Mouse (Mus musculus) midbrain, embryonic 16.5 days (tissue): Measurements from ENCODE around the gene Rnaseh1. TPM values are rescaled to one million over a fixed set of nuclear protein-coding genes. Genes with fewer than 3 reads are reported as not detected.
A peak's percentile ranks its signal among the peaks of the same experiment; 100 is the strongest.

Source experiments
- ATAC-seq: fragments of 200-750 bp; cut with Nextera tagmentation; 2 replicates; pipeline ENCODE4 v1.8.0; 2017; ENCODE audit warnings: moderate TSS enrichment
- H3K27ac ChIP-seq: fragments of 300-500 bp; sonication (generic); 2 replicates; pipeline ENCODE4 v1.5.1; 2014; ENCODE audit warnings: mild to moderate bottlenecking, low read length, mixed read lengths
- H3K27me3 ChIP-seq: fragments of 300-500 bp; sonication (generic); 2 replicates; pipeline ENCODE4 v1.6.1; 2014; ENCODE audit warnings: low read depth, low read length, mixed read lengths; ENCODE audit not compliant: control insufficient read depth, insufficient read depth
- H3K36me3 ChIP-seq: fragments of 300-500 bp; sonication (generic); 2 replicates; pipeline ENCODE4 v1.6.1; 2014; ENCODE audit warnings: mild to moderate bottlenecking, low read length, moderate library complexity, mixed read lengths; ENCODE audit not compliant: control insufficient read depth, insufficient read depth
- H3K4me1 ChIP-seq: fragments of 300-500 bp; sonication (generic); 2 replicates; pipeline ENCODE4 v1.6.1; 2014; ENCODE audit warnings: mild to moderate bottlenecking, low read length, mixed read lengths; ENCODE audit not compliant: control insufficient read depth, insufficient read depth
- H3K4me2 ChIP-seq: fragments of 300-500 bp; sonication (generic); 2 replicates; pipeline ENCODE4 v1.6.1; 2014; ENCODE audit warnings: mild to moderate bottlenecking, low read length, mixed read lengths
- H3K4me3 ChIP-seq: fragments of 300-500 bp; sonication (generic); 2 replicates; pipeline ENCODE4 v1.5.1; 2014; ENCODE audit warnings: low read depth, mild to moderate bottlenecking, low read length, moderate library complexity, mixed read lengths
- H3K9ac ChIP-seq: fragments of 300-500 bp; sonication (generic); 2 replicates; pipeline ENCODE4 v1.6.1; 2014; ENCODE audit warnings: low read depth, low read length, mixed read lengths
- H3K9me3 ChIP-seq: fragments of 300-500 bp; sonication (generic); replicated peaks from 2 replicates; pipeline ENCODE4 v1.6.1; 2014; ENCODE audit warnings: mild to moderate bottlenecking, low read length, mixed read lengths; ENCODE audit not compliant: control insufficient read depth, poor library complexity, severe bottlenecking
- WGBS: fragments of 180-500 bp; shearing (Covaris S2); extraction: QIAGEN DNeasy Blood & Tissue Kit; methylation state at CpG from one replicate; pipeline ENCODE4 v1.1.7; 2014; 5-methylcytosine and 5-hydroxymethylcytosine counted together
- microRNA-seq: library from miRNA; unstranded; fragments of <30 nt; microRNA quantifications from one replicate; pipeline ENCODE4, GENCODE M21; 2017
- polyA plus RNA-seq: library from polyadenylated mRNA; unstranded; fragments of >200 nt; fragmentation: Nextera tagmentation; extraction: Ambion mirVana; gene quantifications from 2 replicates; pipeline ENCODE4 v1.2.1, GENCODE M21; 2015

Gene Rnaseh1
- polyA plus RNA-seq, 1 experiment from 2014 or later = 22.4 TPM

DNA sequence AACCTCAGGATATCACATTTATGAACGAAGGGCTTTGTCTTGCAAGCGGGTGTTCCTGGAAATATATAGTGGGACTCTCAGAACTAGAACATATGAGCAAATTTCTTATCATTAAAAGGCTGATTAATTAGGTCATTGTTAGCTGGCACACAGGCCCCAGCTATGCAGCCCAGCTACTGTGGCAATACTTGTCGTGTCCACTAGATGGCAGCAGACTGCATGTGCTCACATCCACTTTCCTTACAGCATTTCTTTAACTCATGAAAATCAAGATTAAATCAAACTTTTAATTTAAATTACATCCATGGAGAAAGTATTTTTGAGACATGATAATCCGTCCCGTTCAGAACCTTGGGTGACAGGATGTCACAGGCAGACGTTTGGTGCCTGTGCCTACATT is 50.3 kb downstream of the Rnaseh1 start:
- H3K9ac ChIP-seq = peak overlapping the region; percentile 54; the same call in 1 of the 2 replicates
- H3K27ac ChIP-seq = peak overlapping the region; percentile 92
- WGBS = 5% methylated on average over 6 of the region's 6 CpGs
- H3K27me3 ChIP-seq = no peaks in the 10 kb centered on the region
- H3K4me1 ChIP-seq = peaks cover 21% of the 10 kb centered on the region
- H3K36me3 ChIP-seq = no peaks in the 10 kb centered on the region
- peak; percentile 46 for ATAC-seq
- H3K4me3 ChIP-seq = no peak overlapping the region
- H3K4me2 ChIP-seq = no peak overlapping the region
- H3K9me3 ChIP-seq = no peaks in the 10 kb centered on the region

DNA sequence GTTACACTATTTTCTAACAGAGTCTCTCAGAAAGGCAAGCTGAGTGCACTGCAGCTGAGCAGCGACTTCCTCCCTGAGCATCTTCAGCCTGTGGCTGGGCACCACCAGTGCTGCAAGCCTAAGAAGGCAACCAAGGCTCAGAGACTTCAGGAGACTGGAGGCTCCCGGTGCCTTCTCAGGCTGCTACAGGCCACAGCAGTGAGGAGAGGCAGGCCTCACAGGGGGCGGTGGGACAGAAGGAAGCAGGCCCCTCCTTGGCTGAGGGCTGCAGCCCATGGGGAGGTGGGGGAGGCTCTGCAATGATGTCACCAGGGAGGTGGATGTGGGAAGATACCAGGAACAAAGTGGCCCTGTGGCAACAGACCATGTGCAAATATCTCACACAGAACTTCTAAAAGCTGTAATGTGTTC is 50.7 kb downstream of the Rnaseh1 start:
- peak overlapping the region; percentile 54; the same call in 1 of the 2 replicates for H3K9ac ChIP-seq
- peak; percentile 59 for ATAC-seq
- H3K36me3 ChIP-seq = no peaks in the 10 kb centered on the region
- 31% methylated on average over 3 of the region's 3 CpGs for WGBS
- H3K4me2 ChIP-seq = no peak overlapping the region
- H3K4me3 ChIP-seq = no peak overlapping the region
- peak overlapping the region; percentile 92 for H3K27ac ChIP-seq
- H3K27me3 ChIP-seq = no peaks in the 10 kb centered on the region
- H3K4me1 ChIP-seq = peaks cover 25% of the 10 kb centered on the region
- no peaks in the 10 kb centered on the region for H3K9me3 ChIP-seq

DNA sequence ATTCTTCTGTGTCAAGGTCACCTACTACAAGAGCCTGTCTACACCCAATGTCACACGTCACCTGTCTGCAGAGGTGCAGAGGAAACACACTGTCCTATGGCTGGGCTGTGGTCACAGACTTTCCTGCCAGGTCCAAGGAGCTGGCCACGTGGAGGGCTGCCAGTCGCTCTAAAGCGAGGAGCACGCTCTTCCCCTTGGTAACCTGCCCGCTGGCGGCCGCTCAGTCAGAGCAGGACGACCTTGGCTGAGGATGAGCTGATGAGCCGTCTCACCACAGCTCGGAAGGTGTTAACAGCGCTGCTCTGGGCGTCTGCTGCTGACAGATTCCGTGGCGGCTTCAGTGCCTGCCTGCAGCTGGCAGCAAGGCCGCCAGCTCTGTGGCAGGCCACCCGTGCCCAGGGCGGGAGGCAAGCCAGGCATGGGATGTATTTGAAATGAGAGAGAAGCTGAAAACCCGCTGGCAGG is 51.2 kb downstream of the Rnaseh1 start:
- ATAC-seq = peak; percentile 61
- peak overlapping the region; percentile 54 for H3K9ac ChIP-seq
- no peaks in the 10 kb centered on the region for H3K36me3 ChIP-seq
- no peak overlapping the region for H3K4me3 ChIP-seq
- no peak overlapping the region for H3K4me2 ChIP-seq
- peaks cover 25% of the 10 kb centered on the region for H3K4me1 ChIP-seq
- 60% methylated on average over 19 of the region's 19 CpGs for WGBS
- H3K27me3 ChIP-seq = no peaks in the 10 kb centered on the region
- peak overlapping the region; percentile 92 for H3K27ac ChIP-seq
- no peaks in the 10 kb centered on the region for H3K9me3 ChIP-seq

DNA sequence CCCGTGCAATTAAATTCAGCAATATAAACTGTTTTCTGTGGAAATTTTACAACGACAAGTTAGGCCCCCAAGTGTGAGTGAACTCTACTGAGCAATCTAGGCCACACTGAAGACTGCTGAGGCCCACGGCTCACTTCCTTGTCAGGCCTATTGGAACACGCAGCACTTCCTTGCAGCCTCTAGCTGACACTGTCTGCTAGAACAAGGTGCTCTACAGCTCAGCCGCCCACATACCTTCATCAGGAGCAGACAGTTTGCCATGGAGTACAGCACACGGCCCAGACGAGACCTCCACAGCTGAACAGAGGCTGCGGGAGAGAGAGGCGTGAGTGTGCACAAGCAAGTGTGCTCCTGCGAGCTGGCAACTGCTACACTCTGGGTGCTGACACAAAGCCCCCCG is 51.9 kb downstream of the Rnaseh1 start:
- Histone ChIP-seq H3K9me3 (no peaks in the 10 kb centered on the region), H3K4me2 (no peak overlapping the region), H3K27me3 (no peaks in the 10 kb centered on the region), H3K4me1 (peaks cover 25% of the 10 kb centered on the region), H3K36me3 (no peaks in the 10 kb centered on the region), H3K4me3 (no peak overlapping the region), H3K27ac (peak overlapping the region; percentile 92), H3K9ac (no peak overlapping the region)
- 89% methylated on average over 11 of the region's 11 CpGs for WGBS
- no peak for ATAC-seq

DNA sequence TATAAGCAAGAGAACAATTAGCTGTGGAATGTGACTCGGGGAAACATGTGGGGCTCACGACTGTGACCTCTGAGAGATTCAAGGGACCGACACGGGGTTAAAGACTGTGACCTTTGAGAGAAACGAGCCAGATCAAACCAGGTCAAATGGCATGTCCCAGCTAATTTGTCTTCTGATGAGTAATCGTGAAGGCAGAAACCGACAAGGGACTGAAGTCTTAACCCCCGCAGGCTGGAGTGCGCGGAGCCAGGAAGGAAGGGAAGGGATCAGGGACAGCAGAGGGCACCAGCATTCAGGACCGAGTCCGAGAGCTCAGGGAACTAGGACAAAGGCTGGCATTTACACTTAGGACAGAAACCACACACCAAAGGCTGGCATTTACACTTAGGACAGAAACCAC is 55.0 kb downstream of the Rnaseh1 start:
- Histone ChIP-seq H3K9ac (0 out of 2 replicates have a peak overlapping the region, but pooled peaks have one; percentile 23), H3K27me3 (no peaks in the 10 kb centered on the region), H3K4me3 (no peak overlapping the region), H3K36me3 (no peaks in the 10 kb centered on the region), H3K27ac (no peak overlapping the region), H3K4me2 (no peak overlapping the region), H3K4me1 (peaks cover 21% of the 10 kb centered on the region), H3K9me3 (no peaks in the 10 kb centered on the region)
- ATAC-seq = no peak
- 11% methylated on average over 12 of the region's 12 CpGs for WGBS

DNA sequence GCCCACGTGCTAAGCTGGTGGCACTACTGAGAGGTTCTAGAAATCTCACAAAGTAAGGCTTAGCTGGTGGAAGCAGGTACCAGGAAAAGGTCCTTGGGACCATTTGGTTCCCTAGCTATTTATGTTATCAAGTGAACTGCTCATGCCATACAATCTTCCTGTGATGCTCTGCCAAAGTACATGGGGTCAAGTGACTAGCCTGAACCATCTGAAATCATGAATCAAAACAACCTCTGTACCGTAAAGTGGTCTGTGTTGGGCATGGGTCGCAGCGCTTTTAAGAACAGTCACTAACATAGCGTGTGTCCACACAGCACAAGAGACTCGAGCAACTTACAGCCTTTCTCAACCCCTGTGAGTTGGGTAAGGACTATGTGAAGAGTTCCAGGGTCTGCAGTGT is 55.8 kb downstream of the Rnaseh1 start:
- H3K9me3 ChIP-seq = no peaks in the 10 kb centered on the region
- H3K4me1 ChIP-seq = peaks cover 15% of the 10 kb centered on the region
- no peaks in the 10 kb centered on the region for H3K27me3 ChIP-seq
- H3K27ac ChIP-seq = no peak overlapping the region
- ATAC-seq = no peak
- H3K4me2 ChIP-seq = no peak overlapping the region
- no peak overlapping the region for H3K4me3 ChIP-seq
- no peak overlapping the region for H3K9ac ChIP-seq
- 89% methylated on average over 6 of the region's 6 CpGs for WGBS
- peaks cover 4% of the 10 kb centered on the region for H3K36me3 ChIP-seq

DNA sequence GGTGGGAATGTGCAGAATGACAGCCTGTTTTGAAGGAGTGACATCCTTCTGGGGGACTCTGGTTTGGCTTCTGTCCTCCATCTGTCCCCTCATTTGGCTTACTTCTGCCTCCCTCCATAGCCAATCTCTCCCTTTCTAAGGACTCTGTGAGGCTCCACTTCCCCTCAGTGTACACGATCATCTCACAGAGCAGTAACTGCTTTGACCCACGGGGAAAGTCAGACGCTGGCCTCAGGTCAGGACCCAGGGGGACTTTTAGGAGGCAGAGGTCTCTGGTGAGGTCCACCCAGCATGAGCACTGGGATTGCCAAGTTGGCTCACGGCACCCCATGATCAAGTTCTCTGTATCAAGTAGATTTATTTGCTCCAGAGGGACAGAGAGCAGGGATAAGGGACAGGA is 58.8 kb downstream of the Rnaseh1 start:
- Histone ChIP-seq H3K4me1 (peaks cover 7% of the 10 kb centered on the region), H3K4me3 (no peak overlapping the region), H3K27me3 (no peaks in the 10 kb centered on the region), H3K36me3 (peaks cover 4% of the 10 kb centered on the region), H3K9ac (no peak overlapping the region), H3K9me3 (no peaks in the 10 kb centered on the region), H3K27ac (no peak overlapping the region), H3K4me2 (no peak overlapping the region)
- 91% methylated on average over 4 of the region's 4 CpGs for WGBS
- ATAC-seq = no peak

Small RNA genes within 50 kb of the gene (microRNA-seq; reads per million reads assigned to microRNA genes)
- gene Mir6937 = not detected

Other genes with a start within 250 kb of the Rnaseh1 start
- gene Dcdc2c, start 97.2 kb upstream of the Rnaseh1 start, polyA plus RNA-seq = not detected in 2 replicates
- 0.30 and 0.39 TPM in 2 replicates for gene Allc, start 67.1 kb upstream of the Rnaseh1 start, polyA plus RNA-seq
- gene Colec11, start 26.2 kb upstream of the Rnaseh1 start, polyA plus RNA-seq = 0.67 and 1.2 TPM in 2 replicates
- 389 and 390 TPM in 2 replicates for gene Rps7, start 13.6 kb upstream of the Rnaseh1 start, polyA plus RNA-seq
- 24.6 and 24.9 TPM in 2 replicates for gene Adi1, start 25.6 kb downstream of the Rnaseh1 start, polyA plus RNA-seq
- gene Trappc12, start 100.9 kb downstream of the Rnaseh1 start, polyA plus RNA-seq = 43.1 and 43.6 TPM in 2 replicates
- 69.7 and 70.7 TPM in 2 replicates for gene Eipr1, start 102.2 kb downstream of the Rnaseh1 start, polyA plus RNA-seq